10 mouse cellular contexts compared by ENCODE assay signal in the genomic region with DNA sequence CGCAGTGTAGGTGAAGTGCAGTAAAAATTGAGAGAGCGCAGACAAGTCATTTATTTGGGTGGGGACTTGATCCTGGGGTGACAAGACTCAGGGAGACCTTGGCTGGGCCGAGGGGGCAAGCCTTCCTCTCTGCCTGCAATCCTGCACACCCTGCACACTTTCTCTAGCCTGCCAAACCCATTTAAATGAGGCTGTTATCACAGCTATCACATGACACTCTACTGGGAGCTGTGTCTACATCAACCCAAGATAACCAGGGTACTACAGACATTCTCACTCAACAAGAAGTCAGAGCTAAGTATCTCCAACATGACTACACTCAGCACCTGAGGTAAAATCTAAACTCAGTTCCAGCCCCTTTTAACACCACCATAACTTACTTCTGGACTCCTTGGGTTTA. TPM values are rescaled to one million over a fixed set of nuclear protein-coding genes. Genes with fewer than 3 reads are reported as not detected.
DNase-seq lines count a peak whose midpoint lies in the region; ATAC-seq and TF ChIP-seq lines count a peak whose summit lies in the region.
"Had no signal": no experiment of that assay in that cellular context is flagged by ENCODE, and none has a peak within 500 bp of the region (broad histone marks: within the 10 kb centered on the region; RNA-seq: fewer than 3 reads in every experiment).

No protein-coding gene starts in this region.

- DNase-seq in forebrain, embryonic 10.5 days (ENCODE audit: extremely low spot score, low spot score): no peak
- DNase-seq in forebrain, embryonic 14.5 days (ENCODE audit: low spot score): no peak
- no peak for DNase-seq in lung, postnatal 14 days
- no peak for DNase-seq in heart, postnatal 0 days (ENCODE audit: low spot score)
- no peak for DNase-seq in urinary bladder, postnatal 14 days (ENCODE audit: low spot score)
- no peak for DNase-seq in adrenal gland, adult 18-20 months (ENCODE audit: low spot score in 2 of 2)
- DNase-seq: cerebellum, adult 11-12 months; right cerebral cortex, postnatal 4 days had no signal

- 0 out of 2 replicates have a peak, but pooled peaks cover 4% of the 10 kb centered on the region for H3K27me3 ChIP-seq in forebrain, embryonic 10.5 days (ENCODE audit: poor library complexity, severe bottlenecking)
- no peaks in the 10 kb centered on the region for H3K27me3 ChIP-seq in forebrain, embryonic 14.5 days (replicated peaks; ENCODE audit: control insufficient read depth, insufficient read depth, low read length)
- H3K27me3 ChIP-seq in lung, embryonic 16.5 days (ENCODE audit: control insufficient read depth, insufficient read depth, low read depth, low read length): no peaks in the 10 kb centered on the region
- no peaks in the 10 kb centered on the region for H3K27me3 ChIP-seq in heart, postnatal 0 days (ENCODE audit: control insufficient read depth, insufficient read depth, low read length)
- no peaks in the 10 kb centered on the region for H3K27me3 ChIP-seq in stomach, embryonic 14.5 days (ENCODE audit: control insufficient read depth, insufficient read depth, low read length)

- ATAC-seq in forebrain, embryonic 14.5 days: no peak
- peak; percentile 28; the same call in 1 of the 2 replicates for ATAC-seq in lung, embryonic 16.5 days (ENCODE audit: low read depth)
- ATAC-seq in heart, postnatal 0 days (ENCODE audit: insufficient read depth, low read depth): peak; percentile 55
- ATAC-seq in stomach, embryonic 14.5 days (ENCODE audit: insufficient number of reproducible peaks, insufficient read depth, low FRiP score, low read depth): peak; percentile 46; the same call in 1 of the 2 replicates

- no peak overlapping the region for H3K4me2 ChIP-seq in forebrain, embryonic 14.5 days (ENCODE audit: low read length)
- H3K4me2 ChIP-seq in lung, embryonic 16.5 days (ENCODE audit: low read depth, low read length): peak overlapping the region; percentile 13; the same call in 1 of the 2 replicates
- peak overlapping the region; percentile 14; the same call in 1 of the 2 replicates for H3K4me2 ChIP-seq in heart, postnatal 0 days (ENCODE audit: low read depth, low read length)
- no peak overlapping the region; the same call in 1 of the 2 replicates for H3K4me2 ChIP-seq in stomach, embryonic 14.5 days (replicated peaks; ENCODE audit: low read depth, low read length)

- H3K27ac ChIP-seq in forebrain, embryonic 10.5 days: peak overlapping the region; percentile 51
- H3K27ac ChIP-seq in forebrain, embryonic 14.5 days (ENCODE audit: low read depth, low read length): no peak overlapping the region
- H3K27ac ChIP-seq in lung, embryonic 16.5 days (ENCODE audit: low read length): peak overlapping the region; percentile 65
- peak overlapping the region; percentile 60 for H3K27ac ChIP-seq in heart, postnatal 0 days (ENCODE audit: low read depth)
- peak overlapping the region; percentile 58; the same call in 1 of the 2 replicates for H3K27ac ChIP-seq in stomach, embryonic 14.5 days (ENCODE audit: low read length)

- no peaks in the 10 kb centered on the region for H3K9me3 ChIP-seq in forebrain, embryonic 10.5 days
- H3K9me3 ChIP-seq in forebrain, embryonic 14.5 days (replicated peaks; ENCODE audit: control insufficient read depth, low read length): no peaks in the 10 kb centered on the region
- no peaks in the 10 kb centered on the region for H3K9me3 ChIP-seq in lung, embryonic 16.5 days (ENCODE audit: control insufficient read depth, low read length)
- no peaks in the 10 kb centered on the region for H3K9me3 ChIP-seq in heart, postnatal 0 days (replicated peaks; ENCODE audit: control insufficient read depth, low read length)
- H3K9me3 ChIP-seq in stomach, embryonic 14.5 days (ENCODE audit: control insufficient read depth, low read depth, low read length): no peaks in the 10 kb centered on the region

- H3K4me3 ChIP-seq in forebrain, embryonic 10.5 days: no peak overlapping the region
- no peak overlapping the region for H3K4me3 ChIP-seq in forebrain, embryonic 14.5 days (ENCODE audit: low read depth, low read length)
- H3K4me3 ChIP-seq in lung, embryonic 16.5 days (ENCODE audit: low read length): no peak overlapping the region
- H3K4me3 ChIP-seq in heart, postnatal 0 days (ENCODE audit: low read depth, low read length): no peak overlapping the region
- H3K4me3 ChIP-seq in stomach, embryonic 14.5 days (ENCODE audit: low read depth, low read length): no peak overlapping the region

- no peak for TF ChIP-seq EP300 in heart, postnatal 0 days (IDR thresholded peaks at IDR 0.05; ENCODE audit: low read depth)

- no peak overlapping the region for H3K9ac ChIP-seq in forebrain, embryonic 14.5 days (ENCODE audit: low read length)
- no peak overlapping the region for H3K9ac ChIP-seq in lung, embryonic 16.5 days (ENCODE audit: low read length)
- no peak overlapping the region for H3K9ac ChIP-seq in heart, postnatal 0 days (replicated peaks; ENCODE audit: low read depth, low read length)
- H3K9ac ChIP-seq in stomach, embryonic 14.5 days (replicated peaks; ENCODE audit: low read depth, low read length): no peak overlapping the region

- peaks cover 82% of the 10 kb centered on the region for H3K4me1 ChIP-seq in forebrain, embryonic 10.5 days
- peaks cover 25% of the 10 kb centered on the region for H3K4me1 ChIP-seq in forebrain, embryonic 14.5 days (ENCODE audit: control insufficient read depth, insufficient read depth, low read length)
- H3K4me1 ChIP-seq in lung, embryonic 16.5 days (replicated peaks; ENCODE audit: control insufficient read depth, insufficient read depth, low read length): peaks cover 72% of the 10 kb centered on the region
- H3K4me1 ChIP-seq in heart, postnatal 0 days (ENCODE audit: control insufficient read depth, insufficient read depth): peaks cover 83% of the 10 kb centered on the region
- H3K4me1 ChIP-seq in stomach, embryonic 14.5 days (ENCODE audit: control insufficient read depth, insufficient read depth, low read length): peaks cover 72% of the 10 kb centered on the region

- 76% methylated on average over 3 of the region's 3 CpGs for WGBS in forebrain, embryonic 10.5 days
- WGBS in forebrain, embryonic 14.5 days: 89% methylated on average over 3 of the region's 3 CpGs
- WGBS in lung, embryonic 16.5 days: 57% methylated on average over 3 of the region's 3 CpGs
- WGBS in heart, postnatal 0 days: 37% methylated on average over 3 of the region's 3 CpGs
- WGBS in stomach, embryonic 14.5 days: 62% methylated on average over 3 of the region's 3 CpGs

- peaks cover 20% of the 10 kb centered on the region for H3K36me3 ChIP-seq in forebrain, embryonic 10.5 days (replicated peaks)
- peaks cover 12% of the 10 kb centered on the region; the same call in 1 of the 2 replicates for H3K36me3 ChIP-seq in forebrain, embryonic 14.5 days (ENCODE audit: control insufficient read depth, insufficient read depth, low read length)
- peaks cover 15% of the 10 kb centered on the region for H3K36me3 ChIP-seq in lung, embryonic 16.5 days (ENCODE audit: control insufficient read depth, insufficient read depth, low read length)
- peaks cover 15% of the 10 kb centered on the region for H3K36me3 ChIP-seq in heart, postnatal 0 days (replicated peaks; ENCODE audit: control insufficient read depth, insufficient read depth, low read length)
- peaks cover 17% of the 10 kb centered on the region for H3K36me3 ChIP-seq in stomach, embryonic 14.5 days (ENCODE audit: control insufficient read depth, insufficient read depth, low read length)

- no peak for TF ChIP-seq CTCF in heart, postnatal 0 days (IDR thresholded peaks at IDR 0.05; ENCODE audit: low read depth)

RNA-seq across cellular contexts. Expression of a gene that starts 7.1 kb away (rescaled TPM):
- polyA plus RNA-seq in forebrain, embryonic 10.5 days (2016; fragmentation: Nextera tagmentation; extraction: Ambion mirVana): 11.5 and 12.5 TPM in 2 replicates
- polyA plus RNA-seq in forebrain, embryonic 14.5 days (2014; fragmentation: Nextera tagmentation; extraction: Ambion mirVana): 26.8 and 41.6 TPM in 2 replicates
- 28.5 and 31.1 TPM in 2 replicates for polyA plus RNA-seq in lung, embryonic 16.5 days (2015; fragmentation: Nextera tagmentation; extraction: Ambion mirVana)
- total RNA-seq in heart, postnatal 0 days (2014; rRNA removed; ENCODE audit: low replicate concordance): 31.6 and 33.8 TPM in 2 replicates
- 13.6 and 16.3 TPM in 2 replicates for polyA plus RNA-seq in heart, postnatal 0 days (2015; fragmentation: Nextera tagmentation; extraction: Ambion mirVana)
- 95.5 and 98.3 TPM in 2 replicates for polyA plus RNA-seq in stomach, embryonic 14.5 days (2014; fragmentation: Nextera tagmentation; extraction: Ambion mirVana)
- total RNA-seq in adrenal gland, adult 18-20 months (2021): 10 to 100 TPM; 58.8 to 93.1 TPM

Comparison
In these comparisons a context has a peak if more than half of its experiments do, and no peak if none do; other contexts are left out.
1. H3K4me2 ChIP-seq: peak in lung, embryonic 16.5 days (single experiment) and heart, postnatal 0 days (single experiment); none in forebrain, embryonic 14.5 days (single experiment) and stomach, embryonic 14.5 days (single experiment).